Mouse (Mus musculus) 3134 (cell line): ENCODE measurements around the gene Myzap.

ENCODE experiments used
- DNase-seq: peaks from one replicate; pipeline ENCODE4 v3.0.0-alpha.2; 2011; ENCODE audit warnings: low spot score; ENCODE audit not compliant: insufficient read length; ENCODE audit errors: extremely low read depth

The Myzap gene

GRCm38 (mm10) chr9:71547704-71548275, 44.4 kb downstream of the Myzap start:
- DNase-seq, result no peak

- DNase-seq, result no peak
These were observed 47.3 kb downstream of the Myzap start for GRCm38 (mm10) chr9:71544831-71545230.

- peak; percentile 50 for DNase-seq
These were observed 48.5 kb downstream of the Myzap start for GRCm38 (mm10) chr9:71543443-71544222.

GRCm38 (mm10) chr9:71542292-71542691, 49.9 kb downstream of the Myzap start:
- no peak for DNase-seq

- no peak for DNase-seq
These were observed 51.4 kb downstream of the Myzap start for GRCm38 (mm10) chr9:71540739-71541138.

GRCm38 (mm10) chr9:71535730-71536129, 56.4 kb downstream of the Myzap start:
- DNase-seq, result no peak

GRCm38 (mm10) chr9:71535036-71535435, 57.1 kb downstream of the Myzap start:
- DNase-seq, result no peak

- no peak for DNase-seq
These were observed 62.2 kb downstream of the Myzap start for GRCm38 (mm10) chr9:71529960-71530359.

- DNase-seq, result no peak
These were observed 64.7 kb downstream of the Myzap start for GRCm38 (mm10) chr9:71527438-71527837.

GRCm38 (mm10) chr9:71523901-71524300, 68.3 kb downstream of the Myzap start:
- DNase-seq, result no peak

GRCm38 (mm10) chr9:71519836-71520235, 72.3 kb downstream of the Myzap start:
- no peak for DNase-seq

GRCm38 (mm10) chr9:71517487-71517886, 74.7 kb downstream of the Myzap start:
- no peak for DNase-seq

- DNase-seq, result no peak
These were observed 76.3 kb downstream of the Myzap start for GRCm38 (mm10) chr9:71515862-71516261.

GRCm38 (mm10) chr9:71513566-71513965, 78.6 kb downstream of the Myzap start:
- DNase-seq, result no peak

- DNase-seq, result no peak
These were observed 79.3 kb downstream of the Myzap start for GRCm38 (mm10) chr9:71512899-71513298.

- DNase-seq, result peak; percentile 34
These were observed 93.6 kb downstream of the Myzap start for GRCm38 (mm10) chr9:71498391-71499182.

- peak; percentile 67 for DNase-seq
These were observed 95.5 kb downstream of the Myzap start for GRCm38 (mm10) chr9:71496637-71497036.

- DNase-seq, result no peak
These were observed 98.4 kb downstream of the Myzap start for GRCm38 (mm10) chr9:71493771-71494170.

- no peak for DNase-seq
These were observed 99.7 kb downstream of the Myzap start for GRCm38 (mm10) chr9:71492296-71493025.

- no peak for DNase-seq
These were observed 102.1 kb downstream of the Myzap start for GRCm38 (mm10) chr9:71490076-71490475.

GRCm38 (mm10) chr9:71486127-71486526, 106.0 kb downstream of the Myzap start:
- no peak for DNase-seq
